Comparison of ENCODE assay signal across 18 mouse cellular contexts in the genomic region with DNA sequence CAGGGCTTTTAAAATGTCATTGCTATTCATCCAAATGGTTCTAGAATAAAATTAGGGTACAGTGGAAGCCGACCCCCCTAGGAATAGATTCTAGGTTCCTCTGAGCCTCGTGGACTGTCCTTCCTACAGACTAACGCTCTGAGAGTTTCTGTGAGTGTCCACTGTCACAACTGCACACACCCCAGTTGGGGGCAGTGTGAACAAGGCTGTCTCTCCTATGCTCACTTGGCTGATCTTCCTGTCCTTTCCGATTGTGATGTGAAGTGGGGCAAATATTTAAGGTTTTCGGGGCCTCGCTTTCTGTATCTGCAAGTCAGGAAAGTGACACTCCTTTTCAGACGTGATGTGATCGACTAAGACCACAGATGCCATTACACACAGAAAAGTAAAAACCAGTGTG.
A peak's percentile ranks its signal among the peaks of the same experiment; 100 is the strongest.
DNase-seq lines count a peak whose midpoint lies in the region; ATAC-seq and TF ChIP-seq lines count a peak whose summit lies in the region.
"Had no signal": no experiment of that assay in that cellular context is flagged by ENCODE, and none has a peak within 500 bp of the region (broad histone marks: within the 10 kb centered on the region; RNA-seq: fewer than 3 reads in every experiment).

No protein-coding gene starts in this region.

- H3K9ac ChIP-seq in forebrain, embryonic 11.5 days (ENCODE audit: low read length): no peak overlapping the region
- H3K9ac ChIP-seq in forebrain, embryonic 13.5 days: no peak overlapping the region
- no peak overlapping the region for H3K9ac ChIP-seq in kidney, postnatal 0 days (ENCODE audit: low read depth, low read length)
- no peak overlapping the region for H3K9ac ChIP-seq in midbrain, postnatal 0 days (replicated peaks; ENCODE audit: low read length, poor library complexity, severe bottlenecking)
- no peak overlapping the region for H3K9ac ChIP-seq in midbrain, embryonic 11.5 days (ENCODE audit: low read length)
- H3K9ac ChIP-seq: limb, embryonic 15.5 days; midbrain, embryonic 12.5 days had no signal

- DNase-seq in forebrain, embryonic 11.5 days (ENCODE audit: low spot score): peak; percentile 33
- DNase-seq in kidney, postnatal 0 days (ENCODE audit: low spot score): no peak
- no peak for DNase-seq in kidney, adult 11 months
- peak; percentile 41 for DNase-seq in midbrain, postnatal 0 days (ENCODE audit: low spot score)
- DNase-seq in midbrain, embryonic 11.5 days (ENCODE audit: low spot score, missing footprints): no peak
- no peak for DNase-seq in adrenal gland, adult 2 months
- no peak for DNase-seq in adrenal gland, adult (ENCODE audit: inconsistent age in 2 of 2, low spot score in 1 of 2)
- DNase-seq: gastrocnemius, postnatal 14 days; heart, postnatal 36 days; kidney, postnatal 10 days; lung, postnatal 14 days; right cerebral cortex, postnatal 14 days; thymus, postnatal 4 days had no signal

- H3K27ac ChIP-seq in forebrain, embryonic 11.5 days (ENCODE audit: low read depth, low read length): no peak overlapping the region
- no peak overlapping the region for H3K27ac ChIP-seq in forebrain, embryonic 13.5 days
- no peak overlapping the region for H3K27ac ChIP-seq in kidney, postnatal 0 days
- no peak overlapping the region for H3K27ac ChIP-seq in midbrain, postnatal 0 days (ENCODE audit: low read depth, low read length)
- H3K27ac ChIP-seq in midbrain, embryonic 11.5 days (ENCODE audit: low read depth, low read length): no peak overlapping the region
- H3K27ac ChIP-seq: heart, embryonic 10.5 days; limb, embryonic 15.5 days; midbrain, embryonic 12.5 days had no signal

- WGBS in forebrain, embryonic 11.5 days: 90% methylated on average over 8 of the region's 8 CpGs
- WGBS in forebrain, embryonic 13.5 days: 83% methylated on average over 8 of the region's 8 CpGs
- WGBS in kidney, postnatal 0 days: 82% methylated on average over 8 of the region's 8 CpGs
- 78% methylated on average over 8 of the region's 8 CpGs for WGBS in midbrain, postnatal 0 days
- 85% methylated on average over 8 of the region's 8 CpGs for WGBS in midbrain, embryonic 11.5 days

- peak; percentile 47 for TF ChIP-seq CTCF in kidney, postnatal 0 days (IDR thresholded peaks at IDR 0.05; ENCODE audit: low read depth)
- peak; percentile 63 for TF ChIP-seq CTCF in midbrain, postnatal 0 days (IDR thresholded peaks at IDR 0.05)

- no peaks in the 10 kb centered on the region for H3K9me3 ChIP-seq in forebrain, embryonic 11.5 days (ENCODE audit: control insufficient read depth, low read length)
- H3K9me3 ChIP-seq in forebrain, embryonic 13.5 days (replicated peaks): no peaks in the 10 kb centered on the region
- no peaks in the 10 kb centered on the region for H3K9me3 ChIP-seq in kidney, postnatal 0 days (replicated peaks; ENCODE audit: low read length)
- H3K9me3 ChIP-seq in midbrain, postnatal 0 days (ENCODE audit: low read length): no peaks in the 10 kb centered on the region
- H3K9me3 ChIP-seq in midbrain, embryonic 11.5 days (ENCODE audit: control insufficient read depth, low read length): no peaks in the 10 kb centered on the region
- H3K9me3 ChIP-seq: heart, embryonic 10.5 days; limb, embryonic 15.5 days; midbrain, embryonic 12.5 days had no signal

- no peak overlapping the region for H3K4me3 ChIP-seq in forebrain, embryonic 11.5 days (ENCODE audit: low read depth, low read length)
- no peak overlapping the region for H3K4me3 ChIP-seq in forebrain, embryonic 13.5 days
- no peak overlapping the region for H3K4me3 ChIP-seq in kidney, postnatal 0 days (replicated peaks; ENCODE audit: low read depth, low read length)
- H3K4me3 ChIP-seq in midbrain, postnatal 0 days (ENCODE audit: low read depth, low read length): no peak overlapping the region
- no peak overlapping the region for H3K4me3 ChIP-seq in midbrain, embryonic 11.5 days (ENCODE audit: low read depth, low read length)
- H3K4me3 ChIP-seq: heart, embryonic 10.5 days; limb, embryonic 15.5 days; midbrain, embryonic 12.5 days had no signal

- no peaks in the 10 kb centered on the region; the same call in 1 of the 2 replicates for H3K36me3 ChIP-seq in forebrain, embryonic 11.5 days (ENCODE audit: control insufficient read depth, insufficient read depth, low read length)
- H3K36me3 ChIP-seq in forebrain, embryonic 13.5 days (ENCODE audit: poor library complexity, severe bottlenecking): peaks cover 26% of the 10 kb centered on the region
- no peaks in the 10 kb centered on the region for H3K36me3 ChIP-seq in kidney, postnatal 0 days (ENCODE audit: insufficient read depth, low read length)
- peaks cover 4% of the 10 kb centered on the region; the same call in 1 of the 2 replicates for H3K36me3 ChIP-seq in midbrain, postnatal 0 days (ENCODE audit: insufficient read depth, low read length)
- no peaks in the 10 kb centered on the region for H3K36me3 ChIP-seq in midbrain, embryonic 11.5 days (ENCODE audit: control insufficient read depth, insufficient read depth, low read length)
- H3K36me3 ChIP-seq: midbrain, embryonic 12.5 days had no signal

- no peak for ATAC-seq in forebrain, embryonic 11.5 days (replicated peaks; ENCODE audit: low FRiP score)
- no peak for ATAC-seq in forebrain, embryonic 13.5 days
- no peak for ATAC-seq in kidney, postnatal 0 days (replicated peaks; ENCODE audit: low FRiP score, low read depth)
- ATAC-seq in midbrain, postnatal 0 days (ENCODE audit: low FRiP score): no peak
- no peak for ATAC-seq in midbrain, embryonic 11.5 days (ENCODE audit: low FRiP score)
- ATAC-seq: forebrain, embryonic 16.5 days had no signal

- H3K4me1 ChIP-seq in forebrain, embryonic 11.5 days (replicated peaks; ENCODE audit: control insufficient read depth, insufficient read depth, low read length): no peaks in the 10 kb centered on the region
- H3K4me1 ChIP-seq in forebrain, embryonic 13.5 days: peaks cover 9% of the 10 kb centered on the region
- H3K4me1 ChIP-seq in kidney, postnatal 0 days (replicated peaks; ENCODE audit: insufficient read depth, low read length): no peaks in the 10 kb centered on the region
- H3K4me1 ChIP-seq in midbrain, postnatal 0 days (ENCODE audit: insufficient read depth, low read length): no peaks in the 10 kb centered on the region
- H3K4me1 ChIP-seq in midbrain, embryonic 11.5 days (ENCODE audit: control insufficient read depth, insufficient read depth, low read length): no peaks in the 10 kb centered on the region
- H3K4me1 ChIP-seq: heart, embryonic 10.5 days; limb, embryonic 15.5 days; midbrain, embryonic 12.5 days had no signal

- H3K4me2 ChIP-seq in forebrain, embryonic 11.5 days (ENCODE audit: low read depth, low read length, severe bottlenecking): no peak overlapping the region
- H3K4me2 ChIP-seq in forebrain, embryonic 13.5 days: no peak overlapping the region
- no peak overlapping the region for H3K4me2 ChIP-seq in kidney, postnatal 0 days (ENCODE audit: low read length)
- H3K4me2 ChIP-seq in midbrain, postnatal 0 days (ENCODE audit: low read depth, low read length, poor library complexity, severe bottlenecking): no peak overlapping the region
- H3K4me2 ChIP-seq in midbrain, embryonic 11.5 days: no peak overlapping the region
- H3K4me2 ChIP-seq: limb, embryonic 15.5 days; midbrain, embryonic 12.5 days had no signal

- no peaks in the 10 kb centered on the region for H3K27me3 ChIP-seq in forebrain, embryonic 11.5 days (ENCODE audit: control insufficient read depth, insufficient read depth, low read length)
- H3K27me3 ChIP-seq in forebrain, embryonic 13.5 days: no peaks in the 10 kb centered on the region
- H3K27me3 ChIP-seq in kidney, postnatal 0 days (ENCODE audit: insufficient read depth, low read length): no peaks in the 10 kb centered on the region
- H3K27me3 ChIP-seq in midbrain, postnatal 0 days (ENCODE audit: insufficient read depth, low read length): no peaks in the 10 kb centered on the region
- H3K27me3 ChIP-seq in midbrain, embryonic 11.5 days (ENCODE audit: control insufficient read depth, insufficient read depth, low read length): no peaks in the 10 kb centered on the region
- H3K27me3 ChIP-seq: limb, embryonic 15.5 days; midbrain, embryonic 12.5 days had no signal

Comparison
In these comparisons a context has a peak if more than half of its experiments do, and no peak if none do; other contexts are left out.
1. DNase-seq: peak in forebrain, embryonic 11.5 days (single experiment) and midbrain, postnatal 0 days (single experiment); none in kidney, postnatal 0 days (single experiment), kidney, adult 11 months (single experiment), midbrain, embryonic 11.5 days (single experiment), adrenal gland, adult 2 months (single experiment) and adrenal gland, adult (0 of 2).